Mouse (Mus musculus): ENCODE data around the gene Tex45. TPM values are rescaled to one million over a fixed set of nuclear protein-coding genes. Genes with fewer than 3 reads are reported as not detected.

Gene Tex45
- total and polyA plus RNA-seq, 2 experiments, result 0.28 TPM; not detected in 1

- no peak for DNase-seq (ENCODE audit: extremely low read depth, low read depth, low spot score)
- H3K4me1 ChIP-seq (ENCODE audit: control insufficient read depth, insufficient read depth, low read length), result peaks cover 3% of the 10 kb centered on the region; the same call in 1 of the 2 replicates
- WGBS, result 1% methylated on average over 57 of the region's 64 CpGs
- peaks cover 10% of the 10 kb centered on the region; the same call in 1 of the 2 replicates for H3K79me2 ChIP-seq (ENCODE audit: control insufficient read depth, insufficient read depth, low read length)
- peak within 1 kb of the TSS; percentile 100 for H3K9ac ChIP-seq (ENCODE audit: low read depth, low read length)
- peak within 1 kb of the TSS; percentile 100 for H3K4me3 ChIP-seq (ENCODE audit: insufficient read depth, low read depth, low read length)
- no peak for TF ChIP-seq CTCF (IDR thresholded peaks at IDR 0.05; ENCODE audit: low read depth, low read length)
- TF ChIP-seq POLR2A (IDR thresholded peaks at IDR 0.05; ENCODE audit: extremely low read depth, insufficient read depth, low read length), result peak; percentile 37; the same call in 1 of the 2 replicates
- H3K27me3 ChIP-seq (ENCODE audit: control insufficient read depth, insufficient read depth, low read length), result no peaks in the 10 kb centered on the region
- H3K36me3 ChIP-seq (ENCODE audit: control insufficient read depth, insufficient read depth, low read length), result no peaks in the 10 kb centered on the region
- H3K27ac ChIP-seq (replicated peaks; ENCODE audit: insufficient read depth, low read depth, low read length), result peak within 1 kb of the TSS; percentile 72
Measured at GRCm38 (mm10) chr8:3492901-3493844, 22.5 kb downstream of the Tex45 start, which contains the start of gene Zfp358. Gene Zfp358 (plus strand): TSS chr8:3493138.

GRCm38 (mm10) chr8:3493845-3494208 lies 23.2 kb downstream of the Tex45 start:
- Histone ChIP-seq H3K9ac (ENCODE audit: low read depth, low read length) (peak overlapping the region; percentile 100; the same call in 1 of the 2 replicates), H3K4me3 (ENCODE audit: insufficient read depth, low read depth, low read length) (peak overlapping the region; percentile 100), H3K36me3 (ENCODE audit: control insufficient read depth, insufficient read depth, low read length) (no peaks in the 10 kb centered on the region), H3K4me1 (ENCODE audit: control insufficient read depth, insufficient read depth, low read length) (peaks cover 3% of the 10 kb centered on the region; the same call in 1 of the 2 replicates), H3K79me2 (ENCODE audit: control insufficient read depth, insufficient read depth, low read length) (peaks cover 10% of the 10 kb centered on the region; the same call in 1 of the 2 replicates), H3K27me3 (ENCODE audit: control insufficient read depth, insufficient read depth, low read length) (no peaks in the 10 kb centered on the region), H3K27ac (replicated peaks; ENCODE audit: insufficient read depth, low read depth, low read length) (no peak overlapping the region)
- TF ChIP-seq POLR2A (IDR thresholded peaks at IDR 0.05; ENCODE audit: extremely low read depth, insufficient read depth, low read length) (no peak), CTCF (IDR thresholded peaks at IDR 0.05; ENCODE audit: low read depth, low read length) (no peak)
- 37% methylated on average over 6 of the region's 6 CpGs for WGBS
- DNase-seq (ENCODE audit: extremely low read depth, low read depth, low spot score), result no peak

DNA sequence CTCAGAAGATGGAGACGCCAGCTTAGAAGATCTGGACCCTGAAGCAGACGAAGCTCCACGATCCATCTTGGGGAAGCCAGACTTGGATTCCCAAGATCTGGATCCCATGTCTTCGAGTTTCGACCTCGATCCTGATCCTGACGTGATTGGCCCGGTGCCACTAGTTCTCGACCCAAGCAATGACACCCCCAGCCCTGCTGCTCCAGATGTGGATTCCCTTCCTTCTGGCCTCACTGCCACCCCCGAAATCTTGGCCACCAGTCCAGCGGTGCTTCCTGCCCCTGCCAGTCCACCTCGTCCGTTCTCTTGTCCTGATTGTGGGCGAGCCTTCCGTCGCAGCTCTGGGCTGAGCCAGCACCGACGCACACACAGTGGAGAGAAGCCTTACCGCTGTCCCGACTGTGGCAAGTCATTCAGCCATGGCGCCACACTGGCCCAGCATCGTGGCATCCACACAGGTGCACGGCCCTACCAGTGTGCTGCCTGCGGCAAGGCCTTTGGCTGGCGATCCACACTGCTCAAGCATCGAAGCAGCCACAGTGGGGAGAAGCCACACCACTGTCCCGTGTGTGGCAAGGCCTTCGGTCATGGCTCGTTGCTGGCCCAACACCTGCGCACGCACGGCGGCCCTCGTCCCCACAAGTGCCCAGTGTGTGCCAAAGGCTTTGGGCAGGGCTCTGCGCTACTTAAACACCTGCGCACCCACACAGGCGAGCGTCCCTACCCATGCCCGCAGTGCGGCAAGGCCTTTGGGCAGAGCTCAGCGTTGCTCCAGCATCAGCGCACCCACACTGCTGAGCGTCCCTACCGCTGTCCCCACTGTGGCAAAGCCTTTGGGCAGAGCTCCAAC lies 25.1 kb downstream of the Tex45 start:
- no peak for TF ChIP-seq CTCF (IDR thresholded peaks at IDR 0.05; ENCODE audit: low read depth, low read length)
- no peak for TF ChIP-seq POLR2A (IDR thresholded peaks at IDR 0.05; ENCODE audit: extremely low read depth, insufficient read depth, low read length)
- DNase-seq (ENCODE audit: extremely low read depth, low read depth, low spot score), result no peak
- WGBS, result 97% methylated on average over 44 of the region's 44 CpGs

DNA sequence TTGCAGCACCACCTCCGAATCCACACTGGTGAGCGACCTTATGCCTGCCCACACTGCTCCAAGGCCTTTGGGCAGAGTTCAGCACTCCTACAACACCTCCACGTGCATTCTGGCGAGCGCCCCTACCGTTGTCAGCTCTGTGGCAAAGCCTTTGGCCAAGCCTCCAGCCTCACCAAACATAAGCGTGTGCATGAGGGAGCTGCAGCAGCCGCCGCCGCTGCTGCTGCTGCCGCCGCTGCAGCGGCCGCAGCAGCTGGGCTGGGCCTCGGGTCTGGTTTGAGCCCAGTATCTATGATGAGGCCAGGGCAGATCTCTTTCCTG lies 25.7 kb downstream of the Tex45 start:
- no peak overlapping the region for H3K4me3 ChIP-seq (ENCODE audit: insufficient read depth, low read depth, low read length)
- TF ChIP-seq CTCF (IDR thresholded peaks at IDR 0.05; ENCODE audit: low read depth, low read length) (no peak), POLR2A (IDR thresholded peaks at IDR 0.05; ENCODE audit: extremely low read depth, insufficient read depth, low read length) (no peak)

More for the DNA sequence above, 25.1 kb downstream of the Tex45 start:
- H3K4me1 ChIP-seq (ENCODE audit: control insufficient read depth, insufficient read depth, low read length), result peaks cover 6% of the 10 kb centered on the region
- no peaks in the 10 kb centered on the region for H3K36me3 ChIP-seq (ENCODE audit: control insufficient read depth, insufficient read depth, low read length)
- H3K27ac ChIP-seq (replicated peaks; ENCODE audit: insufficient read depth, low read depth, low read length), result no peak overlapping the region
- peaks cover 10% of the 10 kb centered on the region; the same call in 1 of the 2 replicates for H3K79me2 ChIP-seq (ENCODE audit: control insufficient read depth, insufficient read depth, low read length)
- H3K4me3 ChIP-seq (ENCODE audit: insufficient read depth, low read depth, low read length), result no peak overlapping the region
- H3K9ac ChIP-seq (ENCODE audit: low read depth, low read length), result no peak overlapping the region
- H3K27me3 ChIP-seq (ENCODE audit: control insufficient read depth, insufficient read depth, low read length), result no peaks in the 10 kb centered on the region

GRCm38 (mm10) chr8:3498583-3498982 lies 27.9 kb downstream of the Tex45 start:
- H3K27me3 ChIP-seq (ENCODE audit: control insufficient read depth, insufficient read depth, low read length), result no peaks in the 10 kb centered on the region
- peaks cover 5% of the 10 kb centered on the region; the same call in 1 of the 2 replicates for H3K79me2 ChIP-seq (ENCODE audit: control insufficient read depth, insufficient read depth, low read length)
- TF ChIP-seq POLR2A (IDR thresholded peaks at IDR 0.05; ENCODE audit: extremely low read depth, insufficient read depth, low read length) (no peak), CTCF (IDR thresholded peaks at IDR 0.05; ENCODE audit: low read depth, low read length) (no peak)
- no peaks in the 10 kb centered on the region for H3K36me3 ChIP-seq (ENCODE audit: control insufficient read depth, insufficient read depth, low read length)
- WGBS, result 92% methylated on average over 3 of the region's 3 CpGs
- no peak overlapping the region for H3K9ac ChIP-seq (ENCODE audit: low read depth, low read length)
- peaks cover 13% of the 10 kb centered on the region for H3K4me1 ChIP-seq (ENCODE audit: control insufficient read depth, insufficient read depth, low read length)
- no peak overlapping the region for H3K27ac ChIP-seq (replicated peaks; ENCODE audit: insufficient read depth, low read depth, low read length)
- H3K4me3 ChIP-seq (ENCODE audit: insufficient read depth, low read depth, low read length), result no peak overlapping the region
- DNase-seq (ENCODE audit: extremely low read depth, low read depth, low spot score), result no peak

More for the DNA sequence above, 25.7 kb downstream of the Tex45 start:
- 86% methylated on average over 15 of the region's 15 CpGs for WGBS
- no peak overlapping the region for H3K27ac ChIP-seq (replicated peaks; ENCODE audit: insufficient read depth, low read depth, low read length)
- peaks cover 10% of the 10 kb centered on the region; the same call in 1 of the 2 replicates for H3K79me2 ChIP-seq (ENCODE audit: control insufficient read depth, insufficient read depth, low read length)
- H3K9ac ChIP-seq (ENCODE audit: low read depth, low read length), result no peak overlapping the region
- peaks cover 10% of the 10 kb centered on the region for H3K4me1 ChIP-seq (ENCODE audit: control insufficient read depth, insufficient read depth, low read length)
- DNase-seq (ENCODE audit: extremely low read depth, low read depth, low spot score), result no peak
- H3K27me3 ChIP-seq (ENCODE audit: control insufficient read depth, insufficient read depth, low read length), result no peaks in the 10 kb centered on the region
- no peaks in the 10 kb centered on the region for H3K36me3 ChIP-seq (ENCODE audit: control insufficient read depth, insufficient read depth, low read length)
